Mouse (Mus musculus) lung, postnatal 36 days (tissue): ENCODE results near the gene Gtdc1.

Source experiments
- DNase-seq: peaks from one replicate; pipeline ENCODE4 v3.0.0; 2022; ENCODE audit warnings: mixed read lengths

Gtdc1 gene

GRCm38 (mm10) chr2:44923056-44923883, 4.2 kb downstream of the Gtdc1 start:
- DNase-seq = no peak

GRCm38 (mm10) chr2:44922500-44922899, 5.0 kb downstream of the Gtdc1 start:
- no peak for DNase-seq

- DNase-seq = peak; percentile 30
Measured at GRCm38 (mm10) chr2:44920471-44920870, 7.0 kb downstream of the Gtdc1 start.

- DNase-seq = no peak
Measured at GRCm38 (mm10) chr2:44919326-44919725, 8.1 kb downstream of the Gtdc1 start.

GRCm38 (mm10) chr2:44918737-44919136, 8.7 kb downstream of the Gtdc1 start:
- no peak for DNase-seq

- no peak for DNase-seq
Measured at GRCm38 (mm10) chr2:44916286-44916685, 11.2 kb downstream of the Gtdc1 start.

GRCm38 (mm10) chr2:44897801-44898200, 29.7 kb downstream of the Gtdc1 start:
- no peak for DNase-seq

GRCm38 (mm10) chr2:44873718-44874117, 53.7 kb downstream of the Gtdc1 start:
- DNase-seq = no peak

GRCm38 (mm10) chr2:44864726-44865125, 62.7 kb downstream of the Gtdc1 start:
- no peak for DNase-seq

- no peak for DNase-seq
Measured at GRCm38 (mm10) chr2:44854475-44854874, 73.0 kb downstream of the Gtdc1 start.

- DNase-seq = no peak
Measured at GRCm38 (mm10) chr2:44849666-44850065, 77.8 kb downstream of the Gtdc1 start.

GRCm38 (mm10) chr2:44848156-44848555, 79.3 kb downstream of the Gtdc1 start:
- peak; percentile 3 for DNase-seq

- DNase-seq = no peak
Measured at GRCm38 (mm10) chr2:44845424-44845823, 82.0 kb downstream of the Gtdc1 start.

GRCm38 (mm10) chr2:44829753-44830152, 97.7 kb downstream of the Gtdc1 start:
- no peak for DNase-seq

GRCm38 (mm10) chr2:44829346-44829745, 98.1 kb downstream of the Gtdc1 start:
- DNase-seq = no peak

GRCm38 (mm10) chr2:44826609-44827008, 100.8 kb downstream of the Gtdc1 start:
- no peak for DNase-seq

- peak; percentile 1 for DNase-seq
Measured at GRCm38 (mm10) chr2:44817787-44818186, 109.7 kb downstream of the Gtdc1 start.

GRCm38 (mm10) chr2:44813729-44814128, 113.7 kb downstream of the Gtdc1 start:
- no peak for DNase-seq

- no peak for DNase-seq
Measured at GRCm38 (mm10) chr2:44804497-44804896, 123.0 kb downstream of the Gtdc1 start.

GRCm38 (mm10) chr2:44801361-44801760, 126.1 kb downstream of the Gtdc1 start:
- no peak for DNase-seq

GRCm38 (mm10) chr2:44791840-44792239, 135.6 kb downstream of the Gtdc1 start:
- no peak for DNase-seq

GRCm38 (mm10) chr2:44791134-44791533, 136.3 kb downstream of the Gtdc1 start:
- no peak for DNase-seq

- no peak for DNase-seq
Measured at GRCm38 (mm10) chr2:44782746-44783145, 144.7 kb downstream of the Gtdc1 start.

- DNase-seq = no peak
Measured at GRCm38 (mm10) chr2:44780961-44781360, 146.5 kb downstream of the Gtdc1 start.

GRCm38 (mm10) chr2:44763898-44764297, 163.6 kb downstream of the Gtdc1 start:
- DNase-seq = no peak
